Mouse (Mus musculus): Measurements from ENCODE around the gene Rrbp1.

Gene Rrbp1

GRCm38 (mm10) chr2:144005166-144005955 is 5.7 kb downstream of the Rrbp1 start:
- DNase-seq: no peak

- no peak for DNase-seq
Observed at GRCm38 (mm10) chr2:144003544-144003943, 7.5 kb downstream of the Rrbp1 start.

- DNase-seq: no peak
Observed at GRCm38 (mm10) chr2:144002229-144002984, 8.7 kb downstream of the Rrbp1 start.

GRCm38 (mm10) chr2:143992977-143993376 is 18.1 kb downstream of the Rrbp1 start:
- no peak for DNase-seq

GRCm38 (mm10) chr2:143991964-143992672 is 18.9 kb downstream of the Rrbp1 start:
- DNase-seq: no peak

GRCm38 (mm10) chr2:143990997-143991396 is 20.1 kb downstream of the Rrbp1 start:
- no peak for DNase-seq

GRCm38 (mm10) chr2:143988016-143988415 is 23.0 kb downstream of the Rrbp1 start:
- DNase-seq: no peak

- DNase-seq: no peak
Observed at GRCm38 (mm10) chr2:143987485-143987884, 23.6 kb downstream of the Rrbp1 start.

- DNase-seq: no peak
Observed at GRCm38 (mm10) chr2:143983482-143983881, 27.6 kb downstream of the Rrbp1 start.

GRCm38 (mm10) chr2:143982901-143983300 is 28.2 kb downstream of the Rrbp1 start:
- DNase-seq: no peak

- no peak for DNase-seq
Observed at GRCm38 (mm10) chr2:143982152-143982551, 28.9 kb downstream of the Rrbp1 start.

- peak; percentile 81 for DNase-seq
Observed at GRCm38 (mm10) chr2:143980781-143981398, 30.2 kb downstream of the Rrbp1 start.

GRCm38 (mm10) chr2:143978444-143979147 is 32.5 kb downstream of the Rrbp1 start:
- no peak for DNase-seq

GRCm38 (mm10) chr2:143975146-143975649 is 35.9 kb downstream of the Rrbp1 start:
- no peak for DNase-seq

- no peak for DNase-seq
Observed at GRCm38 (mm10) chr2:143973161-143973560, 37.9 kb downstream of the Rrbp1 start.

GRCm38 (mm10) chr2:143971887-143972286 is 39.2 kb downstream of the Rrbp1 start:
- DNase-seq: no peak

GRCm38 (mm10) chr2:143970841-143971240 is 40.2 kb downstream of the Rrbp1 start:
- no peak for DNase-seq

GRCm38 (mm10) chr2:143969260-143969659 is 41.8 kb downstream of the Rrbp1 start:
- DNase-seq: no peak

- DNase-seq: no peak
Observed at GRCm38 (mm10) chr2:143963318-143963717, 47.7 kb downstream of the Rrbp1 start.

GRCm38 (mm10) chr2:143962192-143962591 is 48.9 kb downstream of the Rrbp1 start:
- DNase-seq: no peak

GRCm38 (mm10) chr2:143955746-143956145 is 55.3 kb downstream of the Rrbp1 start:
- no peak for DNase-seq

- no peak for DNase-seq
Observed at GRCm38 (mm10) chr2:143955004-143955403, 56.1 kb downstream of the Rrbp1 start.
